Mouse (Mus musculus) T-cell, adult 2 months (primary cell): ENCODE measurements around the gene Flot2.

Source experiments
- DNase-seq: peaks from one replicate; pipeline ENCODE4 v3.0.0; 2022; ENCODE audit warnings: low spot score

Flot2 gene

DNA sequence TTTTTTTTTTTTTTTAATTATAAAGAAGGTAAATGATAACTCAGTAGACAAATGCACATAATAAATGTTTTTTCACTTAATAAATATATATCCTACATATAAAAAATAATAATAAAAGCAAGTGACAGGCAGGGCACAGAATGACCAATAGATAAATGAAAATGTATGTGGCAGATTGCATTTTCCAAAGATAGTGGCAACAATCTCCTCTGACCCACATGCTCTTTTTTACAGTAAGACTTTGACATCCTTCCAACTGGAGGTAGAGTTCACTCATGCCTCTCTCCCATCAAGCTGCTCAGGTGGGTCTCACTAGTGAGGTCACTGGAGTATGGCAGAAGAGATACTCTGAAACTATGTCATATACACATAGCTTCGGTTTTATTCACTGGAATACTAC is 24.8 kb downstream of the Flot2 start:
- DNase-seq: no peak

GRCm38 (mm10) chr11:78065906-78066305 is 28.2 kb downstream of the Flot2 start:
- DNase-seq: no peak

DNA sequence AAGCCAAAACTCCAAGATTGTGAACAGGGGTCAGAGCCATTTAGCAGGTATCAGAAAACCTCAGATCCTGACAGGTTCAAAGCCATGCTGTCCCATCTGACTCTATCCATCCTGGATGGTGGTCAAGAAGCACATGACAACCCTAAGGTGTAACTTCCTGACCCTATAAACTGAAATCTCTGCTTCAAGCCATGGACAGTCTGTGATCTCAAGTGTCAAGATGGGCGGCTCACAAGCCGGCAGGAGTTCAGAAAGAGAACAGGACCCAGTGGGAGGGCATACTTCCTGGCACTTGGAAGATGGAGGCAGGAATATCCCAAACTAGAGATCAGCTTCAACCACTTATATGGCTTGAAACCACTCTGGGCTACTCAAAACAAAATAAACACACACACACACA is 28.9 kb downstream of the Flot2 start:
- DNase-seq: no peak

DNA sequence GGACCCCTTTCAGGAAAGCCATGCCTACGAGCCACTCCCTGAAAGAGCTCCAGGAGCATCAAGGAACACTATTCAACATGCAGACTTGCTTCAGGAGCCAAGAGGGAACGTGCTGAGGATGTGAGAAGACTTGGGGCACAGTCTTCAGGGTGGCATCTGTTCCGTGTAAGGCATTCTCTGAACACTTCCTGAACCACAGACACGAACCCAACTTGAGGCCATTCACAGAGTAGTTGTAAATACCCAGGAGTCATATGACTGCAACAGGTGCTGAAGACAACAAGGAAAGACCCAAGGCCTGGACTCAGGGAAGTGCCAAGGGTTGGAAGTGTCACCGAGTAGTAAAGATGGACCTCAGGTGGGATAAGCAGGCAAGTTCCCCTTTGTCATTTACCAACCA is 29.8 kb downstream of the Flot2 start:
- no peak for DNase-seq

DNA sequence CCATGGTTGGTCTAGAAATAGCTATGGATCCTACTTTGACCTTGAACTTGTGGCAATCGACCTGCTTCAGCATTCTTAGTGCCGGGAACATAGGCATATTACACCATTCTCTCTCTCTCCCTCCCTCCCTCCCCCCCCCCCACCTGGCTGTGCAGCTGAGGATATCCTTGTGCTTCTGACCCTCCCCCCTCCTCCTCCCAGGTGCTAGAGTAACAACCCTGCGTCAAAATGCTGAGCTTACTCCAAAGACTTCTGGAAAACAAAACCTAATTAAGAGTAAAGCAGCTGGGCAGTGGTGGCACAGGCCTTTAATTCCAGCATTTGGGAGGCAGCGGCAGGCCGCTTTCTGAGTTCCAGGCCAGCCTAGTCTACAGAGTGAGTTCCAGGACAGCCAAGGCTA is 31.4 kb downstream of the Flot2 start:
- DNase-seq: no peak

- no peak for DNase-seq
These were observed 31.9 kb downstream of the Flot2 start for GRCm38 (mm10) chr11:78069646-78070045.

DNA sequence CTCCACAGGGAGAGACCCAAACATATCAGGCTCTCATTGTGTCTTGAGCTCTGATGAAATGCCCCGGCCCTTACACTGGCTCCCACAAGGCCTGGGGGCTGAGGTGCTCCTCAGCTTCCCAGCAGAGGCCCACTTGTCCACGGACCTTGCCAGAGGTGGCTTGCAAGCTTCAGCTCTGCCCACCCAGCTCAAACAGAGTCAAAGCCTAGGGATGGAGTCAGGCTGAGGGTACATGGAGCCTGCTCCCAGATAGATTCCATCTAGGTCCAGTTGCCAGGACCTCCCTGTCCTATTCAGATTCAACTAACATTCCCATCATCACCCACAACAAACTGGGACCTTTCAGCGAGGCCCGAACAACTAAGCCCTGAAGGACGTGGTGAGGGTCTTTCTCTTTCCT is 34.2 kb downstream of the Flot2 start:
- DNase-seq: no peak

- no peak for DNase-seq
These were observed 34.8 kb downstream of the Flot2 start for GRCm38 (mm10) chr11:78072425-78073130.

DNA sequence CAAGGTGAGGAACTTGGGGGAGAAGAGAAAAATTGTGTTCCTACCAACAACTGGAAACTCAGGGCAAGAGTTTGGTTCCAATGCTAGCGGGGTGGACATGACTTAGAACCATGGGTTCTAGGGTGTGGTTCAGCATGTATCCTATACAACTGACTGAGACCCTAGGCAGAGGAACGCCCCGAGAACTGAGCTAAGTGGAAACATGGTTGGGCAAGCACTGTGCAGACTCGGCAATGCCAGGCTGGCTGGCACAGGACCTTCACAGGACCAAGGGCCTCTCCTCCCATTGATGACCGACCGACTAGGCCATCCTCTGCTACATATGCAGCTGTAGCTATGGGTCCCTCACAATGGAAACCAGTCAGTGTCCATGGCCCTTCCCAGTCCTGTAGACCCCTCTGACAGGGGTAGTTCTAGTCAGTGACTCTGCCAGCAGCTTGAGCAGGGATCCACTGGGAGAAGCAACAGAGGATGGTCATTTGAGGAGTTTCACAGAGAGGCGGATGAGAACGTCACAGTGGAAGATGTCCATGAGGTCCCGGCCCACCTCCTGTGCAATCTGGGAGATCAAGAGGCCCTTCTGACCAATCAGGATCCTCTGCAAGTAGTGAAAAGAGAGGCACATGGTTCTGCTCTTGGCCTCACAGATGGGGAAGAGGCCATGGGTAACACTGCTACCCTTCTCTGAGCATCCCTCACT is 36.0 kb downstream of the Flot2 start:
- DNase-seq: no peak

GRCm38 (mm10) chr11:78074277-78074652 is 36.5 kb downstream of the Flot2 start:
- DNase-seq: no peak

GRCm38 (mm10) chr11:78074666-78075065 is 36.9 kb downstream of the Flot2 start:
- DNase-seq: no peak

- peak; percentile 76 for DNase-seq
These were observed 42.5 kb downstream of the Flot2 start, which contains the start of gene Eral1 for GRCm38 (mm10) chr11:78079961-78080921. Gene Eral1, minus strand, starts transcription at chr11:78080383.

- no peak for DNase-seq
These were observed 45.9 kb downstream of the Flot2 start for GRCm38 (mm10) chr11:78083595-78083994.

- DNase-seq: no peak
These were observed 49.3 kb downstream of the Flot2 start for GRCm38 (mm10) chr11:78086925-78087479.

- DNase-seq: no peak
These were observed 50.1 kb downstream of the Flot2 start for GRCm38 (mm10) chr11:78087756-78088281.

DNA sequence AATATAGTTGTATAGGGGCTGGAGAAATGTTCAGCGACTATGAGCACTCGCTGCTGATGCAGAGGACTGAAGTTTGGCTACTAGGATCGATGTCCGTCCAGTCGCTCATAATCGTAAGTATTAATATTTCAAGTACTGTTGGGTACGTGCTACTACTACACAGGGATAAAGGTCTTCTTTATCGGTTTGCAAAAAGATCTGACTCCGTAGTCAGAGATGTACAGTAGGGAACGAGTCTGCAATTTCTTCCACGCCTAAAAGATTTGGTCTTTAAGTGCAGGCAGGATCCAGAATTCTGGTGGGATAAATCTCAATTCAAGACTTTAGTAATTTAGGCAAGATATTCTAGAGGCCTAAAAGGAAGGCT is 56.4 kb downstream of the Flot2 start:
- no peak for DNase-seq

DNA sequence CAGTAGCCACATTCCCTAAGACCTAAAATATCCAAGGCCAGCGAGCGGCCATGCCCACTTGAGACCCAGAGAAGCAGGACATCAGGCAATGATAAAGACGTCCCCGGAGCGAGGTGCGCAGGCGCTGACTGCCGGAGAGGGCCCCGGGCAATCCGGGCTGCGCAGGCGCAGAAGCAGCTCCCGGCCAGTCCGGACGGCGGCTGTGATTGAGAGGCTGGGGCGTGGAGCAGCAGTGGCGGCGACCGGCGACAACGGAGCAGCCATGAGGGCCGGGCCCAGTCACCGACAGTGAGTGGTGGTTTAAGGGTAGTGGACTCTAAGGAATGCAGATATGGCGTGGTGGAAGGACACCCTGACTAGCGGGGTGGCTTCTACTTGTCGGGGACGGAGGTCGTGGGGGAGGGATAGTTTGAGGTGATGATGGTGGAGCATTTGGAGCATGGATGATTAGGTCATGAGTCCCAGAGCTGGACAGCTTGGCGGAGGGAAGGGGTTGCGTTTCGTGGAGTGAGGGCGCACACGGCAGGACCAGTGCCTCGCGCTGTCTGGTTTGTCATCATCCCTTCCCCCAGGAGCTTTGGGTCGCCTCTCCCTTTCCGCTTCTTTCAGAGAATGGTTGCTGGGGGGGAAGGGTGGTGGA is 56.9 kb downstream of the Flot2 start, which contains the start of gene Fam222b:
Fam222b (plus strand) TSS at position 157 of the 640 bp plus-strand sequence.
- peak; percentile 90 for DNase-seq

- DNase-seq: no peak
These were observed 57.4 kb downstream of the Flot2 start for GRCm38 (mm10) chr11:78095144-78095516.

- DNase-seq: no peak
These were observed 59.3 kb downstream of the Flot2 start for GRCm38 (mm10) chr11:78097077-78097476.

DNA sequence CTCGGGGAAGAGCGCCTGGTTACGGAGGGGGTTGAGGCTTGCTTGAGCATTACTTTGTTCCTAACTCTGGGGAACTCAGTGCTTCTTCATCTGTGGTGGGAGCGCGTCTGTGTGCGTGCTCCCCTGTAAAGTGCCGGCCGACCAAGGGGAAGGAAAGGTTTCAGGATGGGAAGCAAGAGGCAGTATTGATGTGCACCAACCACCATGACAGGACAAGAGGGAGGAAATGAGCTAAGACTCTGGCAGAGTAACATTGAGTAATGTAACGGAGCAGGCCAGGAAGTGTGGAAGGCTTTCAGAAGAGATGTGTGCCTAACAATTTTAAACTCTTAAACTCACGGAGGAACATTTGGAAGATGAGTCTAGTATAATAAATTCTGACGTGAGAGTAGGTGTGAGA is 63.0 kb downstream of the Flot2 start:
- no peak for DNase-seq

- no peak for DNase-seq
These were observed 64.4 kb downstream of the Flot2 start for GRCm38 (mm10) chr11:78102142-78102541.
